Mouse (Mus musculus): Measurements from ENCODE around the gene Samt3.

The Samt3 gene

DNA sequence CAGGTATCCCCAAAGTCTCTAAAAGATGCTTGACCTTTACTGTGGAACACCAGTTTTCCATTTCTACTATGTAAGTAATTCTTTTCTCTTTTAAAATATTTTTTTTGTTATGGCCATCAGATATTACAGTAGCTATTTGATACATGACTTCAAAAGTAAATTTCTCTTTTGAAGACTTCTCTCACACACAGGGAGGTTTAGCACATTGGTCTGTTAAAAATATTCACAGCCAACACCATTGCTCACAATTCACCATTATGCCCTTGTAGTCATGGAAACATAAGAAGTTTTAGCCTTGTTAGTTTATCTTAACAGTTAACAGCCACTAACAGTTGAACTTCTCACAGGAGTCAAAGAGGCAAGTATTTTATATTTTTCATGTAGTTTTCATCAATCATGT lies at the start of gene Samt3:
Gene Samt3, plus strand, starts transcription at position 301 of the 400 bp plus-strand sequence.
- DNase-seq (ENCODE audit: low read depth, low spot score) = no peak

DNA sequence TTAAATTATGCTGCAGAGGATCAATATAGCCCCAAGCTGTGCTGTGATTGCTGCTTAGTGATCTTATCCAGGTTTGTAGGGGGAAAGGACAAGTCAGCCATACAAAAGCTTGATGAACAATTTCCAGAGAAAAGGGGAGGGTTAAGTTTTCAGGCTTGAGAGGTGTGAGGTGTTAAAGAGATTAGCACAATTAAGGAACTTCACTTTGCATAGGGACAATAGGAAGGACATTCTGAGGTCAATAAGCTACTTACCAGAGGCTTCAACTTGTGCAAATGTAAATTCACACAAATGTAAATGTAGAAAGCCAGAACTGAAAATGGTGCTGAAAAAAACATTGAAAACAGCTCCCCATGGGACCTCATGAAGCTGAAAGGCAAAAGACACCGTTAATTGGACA lies 27.4 kb upstream of the Samt3 start:
- no peak for DNase-seq (ENCODE audit: low read depth, low spot score)

DNA sequence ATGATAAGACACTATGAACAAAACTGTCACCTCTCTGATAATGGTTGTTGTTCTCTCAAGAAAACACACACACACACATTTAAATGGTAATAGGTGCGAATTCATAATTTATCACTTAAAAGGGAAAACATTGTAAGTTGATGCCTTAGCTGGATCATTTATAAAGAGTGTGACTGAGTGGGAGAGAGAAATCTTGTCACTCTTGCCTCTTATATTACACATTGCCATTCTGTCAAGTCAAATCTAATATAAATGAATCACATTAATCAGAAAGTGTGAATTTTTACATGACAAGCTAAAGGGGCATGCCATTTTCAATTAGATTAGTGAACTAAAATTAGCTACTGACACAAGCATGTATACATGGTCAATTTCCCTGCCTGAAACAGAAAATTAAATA lies 44.7 kb downstream of the Samt3 start:
- DNase-seq (ENCODE audit: low read depth, low spot score) = no peak

All from c-Kit-negative CD71-positive TER-119-positive erythroid progenitor cells, embryonic 14.5 days (primary cell).